Mouse (Mus musculus): ENCODE data around the gene Adam30.
"Not testable (repeated sequence)": the region's sequence is repeated elsewhere in the genome, so short reads cannot be mapped to it uniquely, and the experiment has no call there.

Adam30 gene

DNA sequence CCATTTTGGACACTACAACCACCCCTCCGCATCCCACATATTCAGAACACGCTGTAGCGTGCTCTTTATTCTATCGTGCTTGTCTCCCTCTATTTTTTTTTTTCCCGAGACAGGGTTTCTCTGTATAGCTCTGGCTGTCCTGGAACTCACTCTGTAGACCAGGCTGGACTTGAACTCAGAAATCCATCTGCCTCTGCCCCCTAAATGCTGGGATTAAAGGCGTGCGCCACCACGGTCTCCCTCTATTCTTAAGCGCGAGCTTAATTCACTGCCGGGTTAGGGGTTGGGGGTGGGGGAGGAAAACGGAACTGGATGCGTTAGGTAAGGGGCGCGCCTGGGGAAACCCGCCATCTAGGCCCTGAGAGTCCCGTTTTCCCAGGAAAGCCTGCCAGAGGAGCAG lies at the start of gene Adam30:
Gene Adam30 (plus strand): TSS at position 301 of the 400 bp plus-strand sequence.
- in situ Hi-C loops (cut with MseI, MboI): no loop called here

DNA sequence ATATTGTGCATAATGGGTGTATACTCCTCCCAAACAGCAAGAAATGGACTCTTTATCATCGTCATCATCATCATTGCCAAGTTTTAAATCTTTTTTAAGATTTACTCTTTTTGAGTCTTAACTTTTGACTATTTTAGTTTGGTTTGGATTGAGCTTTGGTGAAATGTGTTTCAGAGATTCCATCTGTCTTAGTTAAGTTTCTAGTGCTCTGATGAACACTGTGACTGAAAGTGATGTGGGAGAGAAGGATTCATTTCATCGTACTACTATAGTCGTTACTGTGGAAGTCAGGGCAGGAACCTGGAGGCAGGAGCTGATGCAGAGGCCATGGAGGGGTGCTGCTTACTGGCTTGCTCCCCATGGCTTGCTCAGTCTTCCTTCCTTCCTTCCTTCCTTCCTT lies 42.2 kb upstream of the Adam30 start:
- in situ Hi-C loops (cut with MseI, MboI): no loop called here

GRCm38 (mm10) chr3:98119338-98119737 lies 41.1 kb upstream of the Adam30 start:
- in situ Hi-C loops (cut with MseI, MboI): no loop called here

DNA sequence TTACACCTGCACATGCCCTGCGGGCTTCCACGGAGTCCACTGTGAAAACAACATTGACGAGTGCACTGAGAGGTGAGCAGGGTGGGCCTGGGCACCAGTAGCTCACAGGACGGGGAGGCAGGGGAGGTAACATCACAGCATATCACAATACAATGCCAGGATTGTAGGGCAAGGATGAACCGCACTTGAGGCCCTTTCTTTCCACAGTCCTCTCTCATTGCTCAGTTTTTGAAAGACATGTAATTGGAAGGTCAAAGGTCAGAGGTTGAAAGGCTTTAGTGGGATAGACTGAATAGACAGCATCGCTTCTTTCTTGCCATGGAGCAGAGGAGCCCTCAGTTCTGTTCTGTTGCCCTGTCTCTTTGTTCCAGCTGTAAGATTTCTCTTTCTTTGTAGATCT lies 39.5 kb upstream of the Adam30 start:
- in situ Hi-C loops (cut with MseI, MboI): no loop called here

- in situ Hi-C loops (cut with MseI, MboI): no loop called here
These were observed 32.7 kb upstream of the Adam30 start for GRCm38 (mm10) chr3:98127775-98128174.

DNA sequence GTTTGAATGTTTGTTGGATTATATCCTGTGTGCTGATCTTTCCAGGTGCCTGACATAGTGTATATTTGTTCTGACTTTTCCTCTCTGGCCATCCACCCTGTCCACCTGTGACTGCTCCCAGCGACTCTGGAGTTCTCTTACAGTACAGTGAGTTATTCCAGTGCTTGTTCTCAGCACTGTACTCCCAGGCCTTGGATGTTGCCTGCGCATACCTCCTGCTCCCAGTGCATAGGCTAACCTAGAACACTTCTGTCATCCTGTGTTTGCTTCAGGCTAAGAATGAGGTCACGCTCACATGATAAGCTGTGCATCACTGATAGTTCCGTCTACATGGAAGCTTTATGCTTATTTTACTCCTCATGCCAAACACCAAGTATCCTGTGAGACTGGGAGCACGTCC lies 31.7 kb upstream of the Adam30 start:
- in situ Hi-C loops (cut with MseI, MboI): no loop called here

- in situ Hi-C loops (cut with MseI, MboI): not testable (repeated sequence)
These were observed 28.3 kb upstream of the Adam30 start for GRCm38 (mm10) chr3:98132140-98132539.

DNA sequence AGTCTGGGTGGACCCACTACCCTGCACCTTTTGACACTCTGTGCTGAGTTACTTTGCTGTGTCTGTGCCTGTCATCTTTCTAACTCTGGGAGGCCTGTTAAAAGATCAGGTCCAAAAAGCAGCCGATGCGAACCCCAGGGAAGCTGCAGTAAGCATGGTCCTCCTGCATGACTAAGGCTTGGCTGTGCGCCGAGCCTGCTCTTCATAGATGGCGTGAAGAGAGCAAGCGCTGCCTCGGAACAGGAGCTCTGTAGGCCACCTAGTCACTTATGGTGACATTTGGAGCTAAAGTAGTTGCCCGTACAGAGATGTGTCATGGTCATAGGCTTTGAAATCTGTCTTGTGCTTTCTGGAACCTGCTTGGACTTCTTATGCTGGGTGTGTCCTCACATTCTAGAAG lies 27.8 kb upstream of the Adam30 start:
- in situ Hi-C loops (cut with MseI, MboI): no loop called here

GRCm38 (mm10) chr3:98141456-98141855 lies 19.0 kb upstream of the Adam30 start:
- in situ Hi-C loops (cut with MseI, MboI): no loop called here

GRCm38 (mm10) chr3:98142862-98143261 lies 17.6 kb upstream of the Adam30 start:
- in situ Hi-C loops (cut with MseI, MboI): no loop called here

- in situ Hi-C loops (cut with MseI, MboI): no loop called here
These were observed 15.2 kb upstream of the Adam30 start for GRCm38 (mm10) chr3:98145204-98145603.

DNA sequence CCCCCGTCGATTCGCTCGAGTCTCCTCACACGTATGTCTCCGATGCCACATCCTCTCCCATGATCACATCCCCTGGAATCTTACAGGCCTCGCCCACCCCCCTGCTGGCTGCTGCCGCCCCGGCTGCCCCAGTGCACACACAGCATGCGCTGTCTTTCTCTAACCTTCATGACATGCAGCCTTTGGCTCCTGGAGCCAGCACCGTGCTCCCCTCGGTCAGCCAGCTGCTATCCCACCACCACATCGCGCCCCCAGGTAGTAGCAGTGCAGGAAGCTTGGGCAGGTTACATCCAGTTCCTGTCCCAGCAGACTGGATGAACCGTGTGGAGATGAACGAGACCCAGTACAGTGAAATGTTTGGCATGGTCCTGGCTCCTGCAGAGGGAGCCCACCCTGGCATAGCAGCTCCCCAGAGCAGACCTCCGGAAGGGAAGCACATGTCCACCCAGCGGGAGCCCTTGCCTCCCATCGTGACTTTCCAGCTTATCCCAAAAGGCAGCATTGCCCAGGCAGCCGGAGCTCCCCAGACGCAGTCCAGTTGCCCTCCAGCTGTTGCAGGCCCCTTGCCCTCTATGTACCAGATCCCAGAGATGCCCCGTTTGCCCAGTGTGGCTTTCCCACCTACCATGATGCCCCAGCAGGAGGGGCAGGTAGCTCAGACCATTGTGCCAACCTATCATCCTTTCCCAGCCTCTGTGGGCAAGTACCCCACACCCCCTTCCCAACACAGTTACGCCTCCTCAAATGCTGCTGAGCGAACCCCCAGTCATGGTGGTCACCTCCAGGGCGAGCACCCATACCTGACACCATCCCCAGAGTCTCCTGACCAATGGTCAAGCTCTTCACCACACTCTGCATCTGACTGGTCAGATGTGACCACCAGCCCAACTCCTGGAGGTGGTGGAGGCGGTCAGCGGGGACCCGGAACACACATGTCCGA lies 13.7 kb upstream of the Adam30 start:
- in situ Hi-C loops (cut with MseI, MboI): no loop called here

GRCm38 (mm10) chr3:98147706-98148105 lies 12.7 kb upstream of the Adam30 start:
- in situ Hi-C loops (cut with MseI, MboI): no loop called here

DNA sequence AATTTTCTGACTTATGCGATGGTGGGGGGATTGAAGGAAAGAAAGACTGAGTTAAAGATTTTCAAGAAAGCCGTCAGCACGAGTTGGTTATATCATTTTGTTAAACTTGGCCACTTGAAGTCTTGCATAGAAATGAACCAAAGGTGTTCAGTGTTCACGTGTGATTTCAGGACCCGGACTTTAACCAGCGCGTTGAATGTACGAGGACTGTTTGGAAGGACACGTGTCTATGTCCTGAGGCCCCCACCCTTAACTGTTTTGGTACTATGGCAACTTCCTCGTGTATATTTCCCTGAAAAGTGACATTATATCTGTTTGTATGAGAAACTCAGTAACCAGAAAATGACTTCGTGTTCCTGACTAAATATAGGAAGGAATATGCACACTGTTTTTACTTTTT lies 10.5 kb upstream of the Adam30 start:
- in situ Hi-C loops (cut with MseI, MboI): no loop called here

DNA sequence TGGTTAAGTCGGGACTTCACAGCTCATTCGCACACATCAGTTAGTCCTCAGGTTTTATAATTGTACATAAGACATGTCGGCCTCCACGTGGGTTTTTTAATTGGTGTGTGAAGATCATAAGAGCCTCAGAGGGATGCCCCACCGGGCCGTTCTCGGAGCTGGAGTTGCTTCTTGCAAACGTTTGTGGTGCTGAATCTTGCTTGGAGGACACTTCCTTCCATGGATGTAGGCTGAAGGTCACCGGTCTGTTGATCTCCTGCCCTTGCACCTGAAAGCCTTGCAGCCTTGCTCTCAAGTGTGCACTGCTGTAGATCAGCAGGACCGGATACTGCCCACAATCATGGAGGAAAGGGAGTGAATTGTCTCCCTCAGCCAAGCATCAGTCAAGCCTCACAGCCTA lies 9.4 kb upstream of the Adam30 start:
- in situ Hi-C loops (cut with MseI, MboI): no loop called here

DNA sequence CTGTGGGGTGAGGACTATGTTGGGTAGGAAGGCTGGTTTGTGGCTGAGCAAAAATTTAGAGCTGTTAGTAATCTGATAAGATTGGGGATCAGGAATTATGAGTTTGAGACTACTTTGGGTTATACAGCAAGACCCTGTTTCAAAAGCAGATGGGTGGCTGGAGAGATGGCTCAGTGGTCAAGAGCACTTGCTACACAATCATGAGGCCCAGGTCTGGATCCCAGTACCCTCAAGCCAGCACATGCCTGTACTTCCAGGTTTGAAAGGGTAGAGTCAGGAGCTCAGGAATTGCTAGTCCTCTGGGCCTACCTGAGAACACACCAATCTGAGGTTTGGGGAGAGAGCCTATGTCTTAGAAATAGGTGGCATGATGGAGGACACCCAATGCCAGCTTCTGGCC lies 7.0 kb upstream of the Adam30 start:
- in situ Hi-C loops (cut with MseI, MboI): no loop called here

GRCm38 (mm10) chr3:98156158-98156557 lies 4.3 kb upstream of the Adam30 start:
- in situ Hi-C loops (cut with MseI, MboI): no loop called here

DNA sequence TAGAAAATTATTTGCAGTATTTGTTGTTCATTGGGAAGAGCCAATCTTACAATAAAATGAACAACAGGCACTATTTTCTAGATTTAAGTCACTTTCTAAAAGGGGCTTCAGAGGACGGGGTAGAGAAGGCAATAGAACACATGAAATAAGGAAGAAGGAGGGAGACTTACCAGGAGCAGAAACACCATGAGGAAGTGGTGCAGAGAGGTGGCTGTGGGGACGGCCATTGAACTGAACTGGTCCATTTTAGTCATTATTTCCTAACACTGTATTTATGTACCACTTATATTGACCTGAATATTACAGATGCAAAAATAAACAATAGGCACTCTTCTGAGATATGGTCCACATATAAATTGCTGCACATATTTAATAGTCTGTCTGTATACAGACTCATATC lies 3.4 kb upstream of the Adam30 start:
- in situ Hi-C loops (cut with MseI, MboI): no loop called here

GRCm38 (mm10) chr3:98157585-98157984 lies 2.8 kb upstream of the Adam30 start:
- in situ Hi-C loops (cut with MseI, MboI): no loop called here

GRCm38 (mm10) chr3:98158646-98159045 lies 1.8 kb upstream of the Adam30 start:
- in situ Hi-C loops (cut with MseI, MboI): no loop called here

DNA sequence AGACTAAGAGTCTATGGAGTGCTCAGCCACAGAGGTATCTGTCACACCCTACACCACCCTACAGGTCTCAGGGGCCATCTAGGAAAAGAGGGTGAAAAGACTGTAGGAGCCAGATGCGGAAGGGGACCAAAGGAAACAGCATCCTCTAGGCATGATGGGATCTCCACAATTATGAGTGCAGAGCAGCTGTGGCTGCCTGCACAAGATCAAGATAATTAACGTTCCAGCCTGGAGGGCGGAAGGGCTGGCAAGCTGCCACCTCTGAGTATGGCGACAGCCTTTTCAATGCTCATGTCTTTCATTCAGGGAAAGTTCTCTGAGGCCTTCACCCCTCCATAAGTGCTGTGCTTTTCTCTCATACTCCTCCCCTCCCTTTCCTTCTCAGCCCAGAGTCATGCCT lies 1.1 kb upstream of the Adam30 start:
- in situ Hi-C loops (cut with MseI, MboI): no loop called here

GRCm38 (mm10) chr3:98178340-98178739 lies 17.9 kb downstream of the Adam30 start:
- in situ Hi-C loops (cut with MseI, MboI): loop anchor here in 1 of 2 experiments (5.0 kb wide), 1 partner anchor 34 kb away; no protein-coding TSS in a partner anchor

DNA sequence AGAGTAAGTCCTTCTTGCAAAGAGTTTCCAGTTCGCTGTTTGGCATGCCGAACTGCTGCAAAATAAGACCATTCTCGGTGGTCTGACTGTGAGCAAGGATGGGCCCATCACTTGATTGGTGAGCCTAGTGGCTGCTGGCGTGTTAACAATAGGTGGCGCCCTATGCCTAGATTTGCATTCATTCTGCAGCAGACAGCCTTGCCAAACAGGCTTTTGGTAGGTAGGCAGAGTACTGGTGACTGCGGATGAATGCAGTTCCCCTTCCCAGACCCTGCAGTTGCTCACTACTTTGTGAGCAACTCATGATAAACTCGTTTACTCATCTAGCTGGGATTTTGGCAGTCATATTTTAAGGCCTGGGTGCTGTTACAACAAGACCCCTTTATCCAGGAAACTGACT lies 20.4 kb downstream of the Adam30 start:
- in situ Hi-C loops (cut with MseI, MboI): loop anchor here in 1 of 2 experiments (5.0 to 10.0 kb wide), 2 partner anchors 41 to 134 kb away; partner anchors contain the start of gene Reg4

All from mouse trophoblast stem cell (cell line).